Mouse (Mus musculus) MEL (cell line): ENCODE results near the gene Ap3d1. TPM values are rescaled to one million over a fixed set of nuclear protein-coding genes. Genes with fewer than 3 reads are reported as not detected.

Source experiments
- DNase-seq: peaks from one replicate; pipeline ENCODE4 v3.0.0; 2011; ENCODE audit warnings: low read depth, low spot score
- H3K27ac ChIP-seq: 2 replicates; pipeline ENCODE4 v1.5.1; 2012; ENCODE audit warnings: low read depth, mild to moderate bottlenecking, control low read depth, low read length, moderate library complexity; ENCODE audit not compliant: control insufficient read depth
- H3K27me3 ChIP-seq, 2 experiments: fragments of 150-350 bp in 1 of 2; sonication (generic) in 1 of 2; 2 replicates each; pipeline ENCODE4 v1.6.1; 2012; ENCODE audit warnings: low read length in 2 of 2, mild to moderate bottlenecking in 2 of 2, improper control_type of control experiment in 1 of 2, moderate library complexity in 1 of 2; ENCODE audit not compliant: insufficient read depth in 2 of 2, control insufficient read depth in 1 of 2
- H3K36me3 ChIP-seq, 2 experiments: 2 replicates each; pipeline ENCODE4 v1.6.1; 2012 to 2014; ENCODE audit warnings: low read length in 2 of 2, improper control_type of control experiment in 1 of 2, inconsistent platforms in 1 of 2, mild to moderate bottlenecking in 1 of 2; ENCODE audit not compliant: insufficient read depth in 2 of 2, control insufficient read depth in 1 of 2
- H3K4me1 ChIP-seq, 2 experiments: fragments of 150-350 bp in 1 of 2; sonication (generic) in 1 of 2; 2 replicates each; pipeline ENCODE4 v1.6.1; 2012; ENCODE audit warnings: low read length in 2 of 2, improper control_type of control experiment in 1 of 2, mild to moderate bottlenecking in 1 of 2; ENCODE audit not compliant: insufficient read depth in 2 of 2, control insufficient read depth in 1 of 2
- H3K4me3 ChIP-seq, 2 experiments: fragments of 150-350 bp in 1 of 2; sonication (generic) in 1 of 2; 2 replicates each; pipeline ENCODE4 v1.5.1; 2012; ENCODE audit warnings: low read depth in 2 of 2, low read length in 2 of 2, mild to moderate bottlenecking in 2 of 2, moderate library complexity in 2 of 2, control low read depth in 1 of 2, improper control_type of control experiment in 1 of 2; ENCODE audit not compliant: control insufficient read depth in 1 of 2, insufficient read depth in 1 of 2
- H3K79me2 ChIP-seq: 2 replicates; pipeline ENCODE4 v1.6.1; 2012; ENCODE audit warnings: mild to moderate bottlenecking, low read length, moderate library complexity; ENCODE audit not compliant: control insufficient read depth, poor library complexity, insufficient read depth
- H3K9ac ChIP-seq: 2 replicates; pipeline ENCODE4 v1.6.1; 2012; ENCODE audit warnings: low read depth, mild to moderate bottlenecking, control low read depth, low read length, moderate library complexity; ENCODE audit not compliant: control insufficient read depth, poor library complexity, severe bottlenecking
- H3K9me3 ChIP-seq: fragments of 150-350 bp; sonication (generic); replicated peaks from 2 replicates; pipeline ENCODE4 v1.6.1; 2012; ENCODE audit warnings: mild to moderate bottlenecking, low read length, improper control_type of control experiment, moderate library complexity; ENCODE audit not compliant: insufficient read depth
- CHD1 ChIP-seq: IDR thresholded peaks from 2 replicates; pipeline ENCODE4 v1.6.1; 2012; ENCODE audit warnings: low read depth, mild to moderate bottlenecking, inconsistent platforms, low read length, improper control_type of control experiment
- CHD2 ChIP-seq: IDR thresholded peaks from 2 replicates; pipeline ENCODE4 v1.6.1; 2011; ENCODE audit warnings: low read length, improper control_type of control experiment
- CTCF ChIP-seq, 3 experiments: IDR thresholded peaks in 2 of 3; conservative IDR thresholded peaks in 1 of 3; 2 replicates each; pipeline ENCODE4 v1.5.1; 2011 to 2012; ENCODE audit warnings: low read length in 3 of 3, low read depth in 2 of 3, mild to moderate bottlenecking in 2 of 3, improper control_type of control experiment in 1 of 3, inconsistent platforms in 1 of 3, mixed read lengths in 1 of 3, moderate library complexity in 1 of 3; ENCODE audit not compliant: control insufficient read depth in 1 of 3, insufficient read depth in 1 of 3, poor library complexity in 1 of 3, severe bottlenecking in 1 of 3
- E2F4 ChIP-seq: IDR thresholded peaks from 2 replicates; pipeline ENCODE4 v1.6.1; 2011; ENCODE audit warnings: low read depth, low read length, improper control_type of control experiment, borderline replicate concordance
- ELF1 ChIP-seq: IDR thresholded peaks from 2 replicates; pipeline ENCODE4 v1.6.1; 2014; ENCODE audit warnings: low read depth, mild to moderate bottlenecking, inconsistent platforms, low read length, improper control_type of control experiment, moderate library complexity
- EP300 ChIP-seq, 2 experiments: IDR thresholded peaks; 2 replicates each; pipeline ENCODE4 v1.6.1; 2011; ENCODE audit warnings: improper control_type of control experiment in 2 of 2, low read length in 2 of 2, low read depth in 1 of 2, mild to moderate bottlenecking in 1 of 2
- GABPA ChIP-seq: IDR thresholded peaks from 2 replicates; pipeline ENCODE4 v1.6.1; 2012; ENCODE audit warnings: low read depth, mild to moderate bottlenecking, inconsistent platforms, low read length, improper control_type of control experiment, moderate library complexity
- GATA1 ChIP-seq: IDR thresholded peaks from 2 replicates; pipeline ENCODE4 v1.6.1; 2011; ENCODE audit warnings: low read depth, low read length, improper control_type of control experiment
- KAT2A ChIP-seq: conservative IDR thresholded peaks from 2 replicates; pipeline ENCODE4 v1.6.1; 2012; ENCODE audit warnings: low read depth, low read length, improper control_type of control experiment, inconsistent platforms
- MAZ ChIP-seq: IDR thresholded peaks from 2 replicates; pipeline ENCODE4 v1.6.1; 2012; ENCODE audit warnings: low read depth, mild to moderate bottlenecking, inconsistent platforms, low read length, improper control_type of control experiment
- MXI1 ChIP-seq: IDR thresholded peaks from 2 replicates; pipeline ENCODE4 v1.6.1; 2011; ENCODE audit warnings: mild to moderate bottlenecking, low read depth, low read length, improper control_type of control experiment
- NELFE ChIP-seq: IDR thresholded peaks from 2 replicates; pipeline ENCODE4 v1.6.1; 2011; ENCODE audit warnings: low read depth, low read length, improper control_type of control experiment
- POLR2A ChIP-seq, 2 experiments: IDR thresholded peaks; 2 replicates each; pipeline ENCODE4 v1.6.1; 2011 to 2012; ENCODE audit warnings: low read length in 2 of 2, mild to moderate bottlenecking in 2 of 2, control low read depth in 1 of 2, improper control_type of control experiment in 1 of 2, low read depth in 1 of 2, moderate library complexity in 1 of 2; ENCODE audit not compliant: control insufficient read depth in 1 of 2, insufficient read depth in 1 of 2, poor library complexity in 1 of 2
- POLR2AphosphoS2 ChIP-seq: IDR thresholded peaks from 2 replicates; pipeline ENCODE4 v1.6.1; 2011; ENCODE audit warnings: low read length, improper control_type of control experiment
- RCOR1 ChIP-seq: IDR thresholded peaks from 2 replicates; pipeline ENCODE4 v1.6.1; 2012; ENCODE audit warnings: low read depth, mild to moderate bottlenecking, inconsistent platforms, low read length, improper control_type of control experiment
- SMC3 ChIP-seq: IDR thresholded peaks from 2 replicates; pipeline ENCODE4 v1.6.1; 2011; ENCODE audit warnings: low read depth, low read length, improper control_type of control experiment
- TCF12 ChIP-seq: IDR thresholded peaks from 2 replicates; pipeline ENCODE4 v1.6.1; 2014; ENCODE audit warnings: low read depth, mild to moderate bottlenecking, inconsistent platforms, low read length, improper control_type of control experiment, moderate library complexity
- USF2 ChIP-seq, 2 experiments: IDR thresholded peaks; 2 replicates each; pipeline ENCODE4 v1.6.1; 2011 to 2012; ENCODE audit warnings: improper control_type of control experiment in 2 of 2, low read length in 2 of 2, borderline replicate concordance in 1 of 2, inconsistent platforms in 1 of 2, low read depth in 1 of 2, mild to moderate bottlenecking in 1 of 2; ENCODE audit not compliant: insufficient read depth in 1 of 2
- polyA plus RNA-seq, 2 experiments: library from polyadenylated mRNA; stranded (reverse) in 1 of 2; unstranded in 1 of 2; fragments of >175 nt in 1 of 2; fragments of >200 nt in 1 of 2; gene quantifications; 2 replicates each; pipeline versions ENCODE4 v1.2.1 to v1.2.4; 2012; ENCODE audit warnings: low replicate concordance in 2 of 2, low read depth in 1 of 2; ENCODE audit not compliant: insufficient read length in 2 of 2, insufficient read depth in 1 of 2, missing spikeins in 1 of 2
- total RNA-seq: library from RNA; depleted of rRNA; stranded (reverse); fragments of 300-350 nt; gene quantifications from 2 replicates; pipeline ENCODE4 v1.2.3, GENCODE M21; 2012

The Ap3d1 gene
- total and polyA plus RNA-seq, 3 experiments: 32.7 to 260 (median 54.5) TPM

GRCm38 (mm10) chr10:80779565-80779964 lies 37.5 kb upstream of the Ap3d1 start:
- no peaks in the 10 kb centered on the region; the same call in 1 of the 2 replicates for H3K79me2 ChIP-seq
- no peak overlapping the region for H3K9ac ChIP-seq
- H3K27ac ChIP-seq: no peak overlapping the region
- DNase-seq: no peak
- no peak overlapping the region for H3K4me3 ChIP-seq
- no peak for TF ChIP-seq KAT2A
- TF ChIP-seq USF2 (IDR thresholded peaks at IDR 0.05; ENCODE audit: borderline replicate concordance in 1 of 2, insufficient read depth in 1 of 2, low read depth in 1 of 2, low read length in 2 of 2): no peak
- no peak for TF ChIP-seq GATA1
- no peak for TF ChIP-seq POLR2AphosphoS2
- TF ChIP-seq CHD1: no peak
- TF ChIP-seq E2F4: no peak
- TF ChIP-seq NELFE: no peak
- TF ChIP-seq EP300 (IDR thresholded peaks at IDR 0.05; ENCODE audit: low read depth in 1 of 2, low read length in 2 of 2): no peak
- TF ChIP-seq CTCF (IDR thresholded peaks at IDR 0.05 in 2 of 3, conservative IDR thresholded peaks at IDR 0.05 in 1 of 3; ENCODE audit: control insufficient read depth in 1 of 3, insufficient read depth in 1 of 3, low read depth in 2 of 3, low read length in 3 of 3, poor library complexity in 1 of 3, severe bottlenecking in 1 of 3): no peak
- no peaks in the 10 kb centered on the region for H3K4me1 ChIP-seq
- no peaks in the 10 kb centered on the region for H3K27me3 ChIP-seq
- peaks cover 0 to 19% of the 10 kb centered on the region in 2 experiments; a peak in 2 of 4 replicates for H3K36me3 ChIP-seq
- H3K9me3 ChIP-seq: no peaks in the 10 kb centered on the region

DNA sequence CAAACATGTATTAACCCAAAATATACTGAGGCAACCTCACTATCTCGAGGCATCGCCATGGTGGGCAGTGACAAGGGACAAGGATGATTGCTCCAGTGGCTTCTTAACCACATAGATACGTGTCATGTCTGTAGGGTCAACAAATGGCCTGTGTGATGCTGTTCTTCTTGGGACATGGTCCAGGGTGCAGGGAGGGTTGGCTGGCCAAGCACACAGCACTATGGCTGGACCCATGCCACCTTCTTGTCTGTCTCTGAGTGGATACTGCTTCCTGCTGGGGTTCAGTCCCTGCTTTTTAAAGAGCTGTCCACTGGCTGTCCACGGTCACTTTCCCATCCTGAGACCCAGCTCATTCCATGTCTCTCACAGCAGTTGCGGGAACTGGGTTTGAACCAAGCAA lies 35.1 kb upstream of the Ap3d1 start:
- peaks cover 10 to 23% of the 10 kb centered on the region in 2 experiments for H3K36me3 ChIP-seq
- H3K4me1 ChIP-seq: peaks cover 12 to 18% of the 10 kb centered on the region in 2 experiments
- no peaks in the 10 kb centered on the region for H3K9me3 ChIP-seq
- no peaks in the 10 kb centered on the region for H3K27me3 ChIP-seq
- TF ChIP-seq RCOR1: no peak
- no peak for TF ChIP-seq USF2 (IDR thresholded peaks at IDR 0.05; ENCODE audit: borderline replicate concordance in 1 of 2, insufficient read depth in 1 of 2, low read depth in 1 of 2, low read length in 2 of 2)
- no peak for TF ChIP-seq ELF1
- TF ChIP-seq MXI1: no peak
- no peak for TF ChIP-seq E2F4
- TF ChIP-seq TCF12: no peak
- TF ChIP-seq SMC3: no peak
- no peak for TF ChIP-seq CHD2
- TF ChIP-seq MAZ: no peak
- TF ChIP-seq POLR2A (IDR thresholded peaks at IDR 0.05; ENCODE audit: control insufficient read depth in 1 of 2, insufficient read depth in 1 of 2, low read depth in 1 of 2, low read length in 2 of 2, poor library complexity in 1 of 2): no peak
- TF ChIP-seq NELFE: no peak
- TF ChIP-seq GABPA: no peak
- no peak for DNase-seq
- no peak overlapping the region for H3K9ac ChIP-seq
- H3K79me2 ChIP-seq: no peaks in the 10 kb centered on the region; the same call in 1 of the 2 replicates
- H3K27ac ChIP-seq: no peak overlapping the region
- no peak overlapping the region for H3K4me3 ChIP-seq
